In genomic region chr8:120442306-120443003, GRCm38 (mm10) we compare ENCODE assay signal across 16 mouse cellular contexts.
A peak's percentile ranks its signal among the peaks of the same experiment; 100 is the strongest.
DNase-seq lines count a peak whose midpoint lies in the region; ATAC-seq and TF ChIP-seq lines count a peak whose summit lies in the region.
"Had no signal": no experiment of that assay in that cellular context is flagged by ENCODE, and none has a peak within 500 bp of the region (broad histone marks: within the 10 kb centered on the region; RNA-seq: fewer than 3 reads in every experiment).

No protein-coding gene starts in this region.

- peaks cover 55% of the 10 kb centered on the region for H3K4me1 ChIP-seq in intestine, embryonic 15.5 days (replicated peaks)
- H3K4me1 ChIP-seq in lung, postnatal 0 days (ENCODE audit: insufficient read depth, low read depth, low read length), result peaks cover 18% of the 10 kb centered on the region; the same call in 1 of the 2 replicates

- no peak for TF ChIP-seq EP300 in lung, postnatal 0 days (IDR thresholded peaks at IDR 0.05)

- peak overlapping the region; percentile 16; the same call in 1 of the 2 replicates for H3K27ac ChIP-seq in gastrocnemius, adult 2 months
- 0 out of 2 replicates have a peak overlapping the region, but pooled peaks have one; percentile 41 for H3K27ac ChIP-seq in intestine, embryonic 15.5 days
- no peak overlapping the region for H3K27ac ChIP-seq in lung, postnatal 0 days (ENCODE audit: low read length)
- H3K27ac ChIP-seq: liver, embryonic 13.5 days had no signal

- H3K4me2 ChIP-seq in intestine, embryonic 15.5 days (replicated peaks), result no peak overlapping the region
- H3K4me2 ChIP-seq in lung, postnatal 0 days (replicated peaks; ENCODE audit: low read depth, low read length), result no peak overlapping the region
- H3K4me2 ChIP-seq: liver, embryonic 13.5 days had no signal

- peak; percentile 26 for ATAC-seq in intestine, embryonic 15.5 days
- ATAC-seq in lung, postnatal 0 days, result peak; percentile 29; the same call in 1 of the 2 replicates
- ATAC-seq: forebrain, embryonic 14.5 days; Patski had no signal

- DNase-seq in gastrocnemius, adult 2 months, result no peak
- no peak for DNase-seq in gastrocnemius, postnatal 36 days
- peak; percentile 34 to 57 for DNase-seq in kidney, adult 8-10 months
- DNase-seq in kidney, postnatal 4 days, result no peak
- peak; percentile 47 for DNase-seq in lung, postnatal 0 days (ENCODE audit: low spot score)
- no peak for DNase-seq in spleen, postnatal 4 days (ENCODE audit: low spot score in 2 of 2)
- DNase-seq in spleen, adult 12 weeks (ENCODE audit: low spot score), result no peak
- DNase-seq: cerebellum, adult 8-10 months; gastrocnemius, postnatal 10 days; liver, embryonic 13.5 days; right cerebral cortex, postnatal 14 days; thymus, postnatal 36 days had no signal

- H3K9me3 ChIP-seq in intestine, embryonic 15.5 days, result no peaks in the 10 kb centered on the region
- no peaks in the 10 kb centered on the region for H3K9me3 ChIP-seq in lung, postnatal 0 days (ENCODE audit: low read length)
- H3K9me3 ChIP-seq: liver, embryonic 13.5 days; midbrain, embryonic 10.5 days had no signal

- no peak overlapping the region for H3K4me3 ChIP-seq in gastrocnemius, adult 2 months
- no peak overlapping the region for H3K4me3 ChIP-seq in intestine, embryonic 15.5 days (replicated peaks)
- H3K4me3 ChIP-seq in lung, postnatal 0 days (ENCODE audit: low read depth, low read length), result no peak overlapping the region
- H3K4me3 ChIP-seq: liver, embryonic 13.5 days; midbrain, embryonic 10.5 days had no signal

- H3K27me3 ChIP-seq in intestine, embryonic 15.5 days (replicated peaks), result no peaks in the 10 kb centered on the region
- H3K27me3 ChIP-seq in lung, postnatal 0 days (replicated peaks; ENCODE audit: insufficient read depth, low read length), result no peaks in the 10 kb centered on the region
- H3K27me3 ChIP-seq: Patski had no signal

- 35% methylated on average over 4 of the region's 4 CpGs for WGBS in intestine, embryonic 15.5 days
- WGBS in lung, postnatal 0 days, result 28% methylated on average over 4 of the region's 4 CpGs

- intact Hi-C loops in gastrocnemius, adult 2 months (cut with DNase I), result no loop called here
- intact Hi-C loops in gastrocnemius, postnatal 36 days (cut with DNase I), result no loop called here

- no peak for TF ChIP-seq CTCF in gastrocnemius, adult 2 months (IDR thresholded peaks at IDR 0.05)
- no peak for TF ChIP-seq CTCF in lung, postnatal 0 days (IDR thresholded peaks at IDR 0.05)

- no peaks in the 10 kb centered on the region for H3K36me3 ChIP-seq in intestine, embryonic 15.5 days
- H3K36me3 ChIP-seq in lung, postnatal 0 days (ENCODE audit: insufficient read depth, low read length), result no peaks in the 10 kb centered on the region
- H3K36me3 ChIP-seq: liver, embryonic 13.5 days; midbrain, embryonic 10.5 days had no signal

- no peak overlapping the region for H3K9ac ChIP-seq in intestine, embryonic 15.5 days
- H3K9ac ChIP-seq in lung, postnatal 0 days (replicated peaks; ENCODE audit: low read depth), result no peak overlapping the region
- H3K9ac ChIP-seq: liver, embryonic 13.5 days had no signal

Comparison
In these comparisons a context has a peak if more than half of its experiments do, and no peak if none do; other contexts are left out.
1. DNase-seq: peak in kidney, adult 8-10 months (2 of 2) and lung, postnatal 0 days (single experiment); none in gastrocnemius, adult 2 months (single experiment), gastrocnemius, postnatal 36 days (0 of 2), kidney, postnatal 4 days (0 of 2), spleen, postnatal 4 days (0 of 2) and spleen, adult 12 weeks (single experiment).